Mouse (Mus musculus) kidney, postnatal 0 days (tissue): ENCODE results near the gene Rhoj. TPM values are rescaled to one million over a fixed set of nuclear protein-coding genes. Genes with fewer than 3 reads are reported as not detected.

ENCODE experiments used
- ATAC-seq: fragments of 200-750 bp; cut with Nextera tagmentation; replicated peaks from 2 replicates; pipeline ENCODE4 v1.8.0; 2017; ENCODE audit warnings: low read depth, moderate number of reproducible peaks, moderate TSS enrichment, moderate library complexity; ENCODE audit not compliant: low FRiP score
- DNase-seq: peaks from one replicate; pipeline ENCODE4 v3.0.0-alpha.2; 2016; ENCODE audit warnings: low spot score
- H3K27ac ChIP-seq: fragments of 300-500 bp; sonication (generic); 2 replicates; pipeline ENCODE4 v1.5.1; 2014; ENCODE audit warnings: mild to moderate bottlenecking
- H3K27me3 ChIP-seq: fragments of 300-500 bp; sonication (generic); 2 replicates; pipeline ENCODE4 v1.6.1; 2014; ENCODE audit warnings: low read length, mixed read lengths; ENCODE audit not compliant: insufficient read depth
- H3K36me3 ChIP-seq: fragments of 300-500 bp; sonication (generic); 2 replicates; pipeline ENCODE4 v1.6.1; 2014; ENCODE audit warnings: low read length, mixed read lengths; ENCODE audit not compliant: insufficient read depth
- H3K4me1 ChIP-seq: fragments of 300-500 bp; sonication (generic); replicated peaks from 2 replicates; pipeline ENCODE4 v1.6.1; 2014; ENCODE audit warnings: antibody characterized with exemption, low read length, mixed read lengths; ENCODE audit not compliant: insufficient read depth
- H3K4me2 ChIP-seq: fragments of 300-500 bp; sonication (generic); 2 replicates; pipeline ENCODE4 v1.6.1; 2014; ENCODE audit warnings: mild to moderate bottlenecking, low read length, moderate library complexity, mixed read lengths
- H3K4me3 ChIP-seq: fragments of 300-500 bp; sonication (generic); replicated peaks from 2 replicates; pipeline ENCODE4 v1.5.1; 2014; ENCODE audit warnings: low read depth, low read length
- H3K9ac ChIP-seq: fragments of 300-500 bp; sonication (generic); 2 replicates; pipeline ENCODE4 v1.6.1; 2014; ENCODE audit warnings: low read depth, low read length
- H3K9me3 ChIP-seq: fragments of 300-500 bp; sonication (generic); replicated peaks from 2 replicates; pipeline ENCODE4 v1.6.1; 2016; ENCODE audit warnings: low read length, inconsistent platforms, mixed read lengths
- CTCF ChIP-seq: IDR thresholded peaks from 2 replicates; pipeline ENCODE4 v1.5.1; 2016; ENCODE audit warnings: antibody characterized with exemption, low read depth, mild to moderate bottlenecking, moderate library complexity
- WGBS: fragments of 180-500 bp; shearing (Covaris S2); extraction: QIAGEN DNeasy Blood & Tissue Kit; methylation state at CpG from one replicate; pipeline ENCODE4 v1.1.7; 2014; 5-methylcytosine and 5-hydroxymethylcytosine counted together
- polyA plus RNA-seq: library from polyadenylated mRNA; unstranded; fragments of >200 nt; fragmentation: Nextera tagmentation; extraction: Ambion mirVana; gene quantifications from 2 replicates; pipeline ENCODE4 v1.2.1, GENCODE M21; 2015

Gene Rhoj
- polyA plus RNA-seq, 1 experiment from 2014 or later, result 51.5 TPM

GRCm38 (mm10) chr12:75286166-75286565 lies 22.0 kb upstream of the Rhoj start:
- ATAC-seq (no peak), DNase-seq (no peak)
- WGBS, result 28% methylated on average over 3 of the region's 3 CpGs
- Histone ChIP-seq H3K4me1 (0 out of 2 replicates have a peak, but pooled peaks cover 4% of the 10 kb centered on the region), H3K4me3 (no peak overlapping the region), H3K9ac (no peak overlapping the region), H3K27me3 (no peaks in the 10 kb centered on the region), H3K27ac (no peak overlapping the region), H3K4me2 (no peak overlapping the region), H3K36me3 (no peaks in the 10 kb centered on the region), H3K9me3 (no peaks in the 10 kb centered on the region)
- no peak for TF ChIP-seq CTCF

GRCm38 (mm10) chr12:75290524-75290923 lies 17.6 kb upstream of the Rhoj start:
- ATAC-seq (no peak), DNase-seq (no peak)
- no peaks in the 10 kb centered on the region for H3K27me3 ChIP-seq
- H3K4me1 ChIP-seq, result no peaks in the 10 kb centered on the region
- H3K36me3 ChIP-seq, result no peaks in the 10 kb centered on the region
- H3K4me3 ChIP-seq, result no peak overlapping the region
- no peak for TF ChIP-seq CTCF
- no peak overlapping the region for H3K27ac ChIP-seq
- no peak overlapping the region for H3K9ac ChIP-seq
- 67% methylated on average over 2 of the region's 2 CpGs for WGBS
- H3K4me2 ChIP-seq, result no peak overlapping the region
- no peaks in the 10 kb centered on the region for H3K9me3 ChIP-seq

GRCm38 (mm10) chr12:75291556-75291955 lies 16.6 kb upstream of the Rhoj start:
- Histone ChIP-seq H3K4me3 (no peak overlapping the region), H3K36me3 (no peaks in the 10 kb centered on the region), H3K9me3 (no peaks in the 10 kb centered on the region), H3K4me1 (no peaks in the 10 kb centered on the region), H3K9ac (no peak overlapping the region), H3K27me3 (no peaks in the 10 kb centered on the region), H3K27ac (no peak overlapping the region), H3K4me2 (no peak overlapping the region)
- DNase-seq (no peak), ATAC-seq (no peak)
- 90% methylated on average over 5 of the region's 5 CpGs for WGBS
- no peak for TF ChIP-seq CTCF

- H3K27me3 ChIP-seq, result no peaks in the 10 kb centered on the region
- TF ChIP-seq CTCF, result no peak
- no peak for DNase-seq
- 80% methylated on average over 6 of the region's 6 CpGs for WGBS
- no peak overlapping the region for H3K4me2 ChIP-seq
- H3K4me3 ChIP-seq, result no peak overlapping the region
- ATAC-seq, result no peak
- H3K27ac ChIP-seq, result no peak overlapping the region
- H3K9ac ChIP-seq, result no peak overlapping the region
- H3K9me3 ChIP-seq, result no peaks in the 10 kb centered on the region
- no peaks in the 10 kb centered on the region for H3K36me3 ChIP-seq
- no peaks in the 10 kb centered on the region for H3K4me1 ChIP-seq
These were observed 15.2 kb upstream of the Rhoj start for GRCm38 (mm10) chr12:75292939-75293338.

- Histone ChIP-seq H3K9me3 (no peaks in the 10 kb centered on the region), H3K4me1 (no peaks in the 10 kb centered on the region), H3K27me3 (no peaks in the 10 kb centered on the region), H3K4me3 (no peak overlapping the region), H3K36me3 (no peaks in the 10 kb centered on the region), H3K9ac (no peak overlapping the region), H3K4me2 (no peak overlapping the region), H3K27ac (no peak overlapping the region)
- ATAC-seq (no peak), DNase-seq (no peak)
- no peak for TF ChIP-seq CTCF
- 68% methylated on average over 1 of the region's 1 CpGs for WGBS
These were observed 8.3 kb upstream of the Rhoj start for GRCm38 (mm10) chr12:75299865-75300264.

- H3K27me3 ChIP-seq, result no peaks in the 10 kb centered on the region
- WGBS, result 87% methylated on average over 6 of the region's 6 CpGs
- H3K4me3 ChIP-seq, result no peak overlapping the region
- no peaks in the 10 kb centered on the region for H3K9me3 ChIP-seq
- H3K36me3 ChIP-seq, result no peaks in the 10 kb centered on the region
- no peak overlapping the region for H3K4me2 ChIP-seq
- ATAC-seq (no peak), DNase-seq (no peak)
- H3K27ac ChIP-seq, result no peak overlapping the region
- no peaks in the 10 kb centered on the region for H3K4me1 ChIP-seq
- TF ChIP-seq CTCF, result no peak
- H3K9ac ChIP-seq, result no peak overlapping the region
These were observed 4.0 kb upstream of the Rhoj start for GRCm38 (mm10) chr12:75304132-75304531.

- H3K9ac ChIP-seq, result 0 out of 2 replicates have a peak overlapping the region, but pooled peaks have one; percentile 18
- ATAC-seq, result no peak
- H3K4me1 ChIP-seq, result no peaks in the 10 kb centered on the region
- H3K36me3 ChIP-seq, result no peaks in the 10 kb centered on the region
- peak overlapping the region; percentile 45 for H3K4me3 ChIP-seq
- peak overlapping the region; percentile 51 for H3K27ac ChIP-seq
- peak; percentile 57 for DNase-seq
- no peaks in the 10 kb centered on the region for H3K27me3 ChIP-seq
- TF ChIP-seq CTCF, result no peak
- WGBS, result 33% methylated on average over 6 of the region's 6 CpGs
- peak overlapping the region; percentile 68 for H3K4me2 ChIP-seq
- no peaks in the 10 kb centered on the region for H3K9me3 ChIP-seq
These were observed 1.6 kb downstream of the Rhoj start for GRCm38 (mm10) chr12:75309756-75310155.
